Mouse (Mus musculus) lung, embryonic 14.5 days (tissue): Measurements from ENCODE around the gene Dydc1. TPM values are rescaled to one million over a fixed set of nuclear protein-coding genes. Genes with fewer than 3 reads are reported as not detected.

Experiments used
- ATAC-seq: fragments of 200-750 bp; cut with Nextera tagmentation; 2 replicates; pipeline ENCODE4 v1.8.0; 2017; ENCODE audit warnings: mild to moderate bottlenecking, moderate TSS enrichment, moderate library complexity; ENCODE audit not compliant: insufficient read depth
- DNase-seq: peaks from one replicate; pipeline ENCODE4 v3.0.0-alpha.2; 2015
- H3K27ac ChIP-seq: fragments of 300-500 bp; sonication (generic); 2 replicates; pipeline ENCODE4 v1.5.1; 2014; ENCODE audit warnings: low read depth, mild to moderate bottlenecking, moderate library complexity
- H3K27me3 ChIP-seq: fragments of 300-500 bp; sonication (generic); 2 replicates; pipeline ENCODE4 v1.6.1; 2014; ENCODE audit warnings: low read length, control low read depth; ENCODE audit not compliant: insufficient read depth
- H3K36me3 ChIP-seq: fragments of 300-500 bp; sonication (generic); 2 replicates; pipeline ENCODE4 v1.6.1; 2014; ENCODE audit warnings: control low read depth; ENCODE audit not compliant: insufficient read depth
- H3K4me1 ChIP-seq: fragments of 300-500 bp; sonication (generic); 2 replicates; pipeline ENCODE4 v1.6.1; 2014; ENCODE audit warnings: antibody characterized with exemption, control low read depth; ENCODE audit not compliant: insufficient read depth
- H3K4me2 ChIP-seq: fragments of 300-500 bp; sonication (generic); 2 replicates; pipeline ENCODE4 v1.6.1; 2014; ENCODE audit warnings: mild to moderate bottlenecking
- H3K4me3 ChIP-seq: fragments of 300-500 bp; sonication (generic); 2 replicates; pipeline ENCODE4 v1.5.1; 2014; ENCODE audit warnings: low read depth, low read length
- H3K9ac ChIP-seq: fragments of 300-500 bp; sonication (generic); 2 replicates; pipeline ENCODE4 v1.6.1; 2014
- H3K9me3 ChIP-seq: fragments of 300-500 bp; sonication (generic); 2 replicates; pipeline ENCODE4 v1.6.1; 2016; ENCODE audit warnings: low read depth, low read length, control low read depth
- CTCF ChIP-seq: IDR thresholded peaks from 2 replicates; pipeline ENCODE4 v1.5.1; 2016; ENCODE audit warnings: antibody characterized with exemption, low read depth
- WGBS: fragments of 180-500 bp; shearing (Covaris S2); extraction: QIAGEN DNeasy Blood & Tissue Kit; methylation state at CpG from one replicate; pipeline ENCODE4 v1.1.7; 2014; 5-methylcytosine and 5-hydroxymethylcytosine counted together
- polyA plus RNA-seq: library from polyadenylated mRNA; unstranded; fragments of >200 nt; fragmentation: Nextera tagmentation; extraction: Ambion mirVana; gene quantifications from 2 replicates; pipeline ENCODE4 v1.2.1, GENCODE M21; 2014

Gene Dydc1
- polyA plus RNA-seq, 1 experiment from 2014 or later, result not detected

DNA sequence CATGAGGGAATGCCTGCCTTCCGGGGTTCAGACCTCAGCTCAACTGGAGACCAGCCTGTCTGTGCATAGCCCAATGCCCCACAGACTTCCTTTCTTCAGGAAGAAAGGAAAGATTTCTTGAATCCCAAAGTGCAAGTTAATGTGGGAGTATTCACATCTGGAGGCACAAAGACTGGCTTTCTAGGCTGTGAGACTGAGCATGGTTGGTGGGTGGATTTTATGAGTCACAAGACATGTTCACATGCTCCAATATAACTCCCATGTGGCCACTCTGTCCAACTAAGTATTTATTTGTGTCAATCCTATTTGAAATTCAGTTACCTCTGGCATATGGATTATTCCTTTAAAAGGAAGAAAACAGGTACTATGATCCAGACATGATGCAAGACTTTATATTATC, 26.0 kb downstream of the Dydc1 start:
- Histone ChIP-seq H3K9me3 (no peaks in the 10 kb centered on the region), H3K36me3 (no peaks in the 10 kb centered on the region), H3K9ac (no peak overlapping the region), H3K4me2 (no peak overlapping the region), H3K4me1 (no peaks in the 10 kb centered on the region), H3K27ac (no peak overlapping the region), H3K4me3 (no peak overlapping the region), H3K27me3 (no peaks in the 10 kb centered on the region)
- no peak for ATAC-seq
- WGBS, result 78% methylated on average over 1 of the region's 1 CpGs
- no peak for DNase-seq
- TF ChIP-seq CTCF, result no peak

DNA sequence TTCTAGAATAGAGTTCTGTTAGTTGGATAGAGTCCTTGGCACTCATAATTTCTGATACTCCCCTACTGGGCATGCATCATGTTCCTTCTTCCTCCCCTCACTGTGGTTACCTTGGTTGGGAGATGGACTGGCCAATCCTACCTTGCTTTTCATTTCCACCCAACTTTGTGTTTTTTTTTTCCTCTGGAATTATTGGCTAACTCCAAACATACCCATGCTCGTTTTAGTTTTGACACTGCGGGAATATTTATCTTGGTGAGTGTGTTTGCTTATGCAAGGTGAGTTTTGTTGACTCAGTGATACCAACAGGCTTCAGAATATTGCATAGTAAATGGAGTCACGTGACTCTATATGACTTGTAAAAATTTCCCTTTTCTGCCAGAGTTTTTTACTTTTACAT, 28.0 kb downstream of the Dydc1 start:
- Histone ChIP-seq H3K36me3 (no peaks in the 10 kb centered on the region), H3K4me1 (no peaks in the 10 kb centered on the region), H3K27me3 (no peaks in the 10 kb centered on the region), H3K9ac (no peak overlapping the region), H3K27ac (no peak overlapping the region), H3K4me3 (no peak overlapping the region), H3K9me3 (no peaks in the 10 kb centered on the region), H3K4me2 (no peak overlapping the region)
- no peak for ATAC-seq
- 52% methylated on average over 3 of the region's 3 CpGs for WGBS
- no peak for TF ChIP-seq CTCF
- no peak for DNase-seq

DNA sequence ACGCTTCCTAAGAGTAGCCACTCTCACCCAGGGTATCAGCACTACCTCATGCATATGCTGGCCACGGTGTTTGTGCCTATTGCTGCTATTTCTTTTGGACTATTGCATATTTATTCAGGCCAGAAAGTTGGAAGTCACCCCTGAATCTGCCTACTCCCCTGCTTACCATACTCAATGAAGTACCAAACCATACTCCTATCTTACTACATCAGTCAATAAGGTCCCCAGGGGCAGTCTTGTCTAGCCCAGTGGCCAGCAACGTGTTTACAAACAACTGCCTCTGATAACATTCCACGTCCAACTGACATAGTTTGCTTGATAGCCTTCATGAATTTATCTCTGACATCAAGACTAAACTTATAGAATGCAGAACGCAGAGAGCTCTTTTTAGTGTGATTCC, 28.5 kb downstream of the Dydc1 start:
- Histone ChIP-seq H3K36me3 (no peaks in the 10 kb centered on the region), H3K4me1 (no peaks in the 10 kb centered on the region), H3K27me3 (no peaks in the 10 kb centered on the region), H3K4me3 (no peak overlapping the region), H3K9ac (no peak overlapping the region), H3K9me3 (no peaks in the 10 kb centered on the region), H3K27ac (no peak overlapping the region), H3K4me2 (no peak overlapping the region)
- no peak for DNase-seq
- no peak for TF ChIP-seq CTCF
- WGBS, result 73% methylated on average over 5 of the region's 5 CpGs
- no peak for ATAC-seq

DNA sequence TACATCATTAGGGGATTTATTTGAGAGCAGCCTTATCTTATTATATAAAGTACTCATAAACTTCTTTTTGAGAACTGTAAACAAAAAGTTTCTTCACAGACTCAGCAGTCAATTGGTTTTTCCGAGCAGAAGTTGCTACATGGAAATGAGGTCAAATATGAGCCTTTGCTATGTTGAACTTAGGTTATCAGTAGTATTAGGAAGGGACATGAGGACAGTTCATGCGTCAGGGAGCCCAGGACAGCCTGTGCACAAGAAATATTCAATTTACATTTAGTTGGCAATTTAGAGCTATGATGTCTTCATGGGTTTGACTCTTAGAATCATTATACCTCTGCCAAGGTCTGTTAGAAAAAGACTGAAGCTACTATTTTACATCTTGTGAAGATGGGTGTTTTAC, 29.6 kb downstream of the Dydc1 start:
- Histone ChIP-seq H3K36me3 (no peaks in the 10 kb centered on the region), H3K27ac (no peak overlapping the region), H3K4me3 (no peak overlapping the region), H3K27me3 (no peaks in the 10 kb centered on the region), H3K9ac (no peak overlapping the region), H3K4me1 (no peaks in the 10 kb centered on the region), H3K4me2 (no peak overlapping the region), H3K9me3 (no peaks in the 10 kb centered on the region)
- TF ChIP-seq CTCF, result no peak
- WGBS, result 33% methylated on average over 2 of the region's 2 CpGs
- ATAC-seq, result no peak
- DNase-seq, result no peak

DNA sequence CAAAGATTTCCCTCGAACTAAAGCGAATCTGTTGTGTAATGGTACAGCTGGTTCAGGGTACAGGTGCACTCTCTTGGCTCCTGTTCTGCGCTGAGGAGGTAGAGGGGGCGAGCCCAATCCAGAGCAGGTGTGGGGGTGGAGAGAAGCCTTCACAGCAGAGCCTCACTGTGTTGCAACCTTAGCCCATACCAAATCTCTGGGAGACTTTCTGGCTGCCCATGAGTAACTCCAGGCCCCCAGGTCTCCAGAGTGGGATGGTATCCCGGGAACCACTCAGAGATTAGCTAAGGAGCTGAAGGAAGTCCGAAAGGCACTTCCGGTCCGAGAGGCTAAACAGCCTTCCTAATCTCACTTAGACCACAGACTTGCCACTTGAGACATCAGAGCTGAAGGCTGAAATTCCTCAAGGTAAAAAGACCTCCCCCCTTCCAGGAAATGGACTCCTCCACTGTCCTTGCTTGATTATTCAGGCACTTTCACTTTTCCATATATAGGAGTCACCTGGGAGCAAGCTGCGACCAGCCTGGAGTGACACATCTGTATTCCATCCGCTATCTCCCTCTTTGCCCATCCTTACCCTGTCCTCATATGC, 32.2 kb downstream of the Dydc1 start, which contains the start of gene Mat1a:
Mat1a (plus strand) TSS at position 183 of the 592 bp plus-strand sequence.
- DNase-seq, result peak; percentile 52
- Histone ChIP-seq H3K9me3 (no peaks in the 10 kb centered on the region), H3K27ac (peak within 1 kb of the TSS; percentile 46; the same call in 1 of the 2 replicates), H3K4me3 (no peak within 1 kb of the TSS), H3K4me2 (peak within 1 kb of the TSS; percentile 11; the same call in 1 of the 2 replicates), H3K4me1 (no peaks in the 10 kb centered on the region), H3K36me3 (no peaks in the 10 kb centered on the region), H3K27me3 (no peaks in the 10 kb centered on the region), H3K9ac (no peak within 1 kb of the TSS)
- TF ChIP-seq CTCF, result no peak
- 50% methylated on average over 10 of the region's 10 CpGs for WGBS
- peak; percentile 84; the same call in 1 of the 2 replicates for ATAC-seq

DNA sequence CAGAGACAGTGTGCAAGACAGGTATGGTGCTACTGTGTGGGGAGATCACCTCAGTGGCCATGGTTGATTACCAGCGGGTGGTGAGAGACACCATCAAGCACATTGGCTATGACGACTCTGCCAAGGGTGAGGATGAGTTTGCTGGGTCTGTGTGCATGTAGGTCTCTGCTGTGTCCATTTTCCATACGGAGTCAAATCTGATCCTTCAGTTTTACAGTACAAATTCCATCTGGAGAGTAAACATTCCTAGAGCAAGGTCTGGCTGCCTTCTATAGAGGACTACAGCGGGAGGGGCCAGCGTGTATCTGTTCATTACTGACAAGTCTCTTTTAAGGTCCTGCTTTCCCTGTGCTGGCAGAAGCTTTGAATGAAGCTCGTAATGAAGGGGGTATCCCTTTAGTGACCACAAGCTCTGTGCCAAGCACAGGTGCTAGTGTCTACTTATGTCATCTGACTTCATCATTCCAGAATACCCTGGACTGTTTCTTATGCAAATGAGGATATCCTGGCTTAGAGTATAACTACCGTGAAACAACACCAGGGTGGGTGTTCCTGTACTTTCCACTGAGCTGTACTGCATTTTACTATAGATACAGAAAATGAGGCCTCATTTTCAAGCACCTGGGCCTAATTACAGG, 38.4 kb downstream of the Dydc1 start:
- Histone ChIP-seq H3K27me3 (no peaks in the 10 kb centered on the region), H3K4me3 (no peak overlapping the region), H3K9me3 (no peaks in the 10 kb centered on the region), H3K4me1 (no peaks in the 10 kb centered on the region), H3K4me2 (no peak overlapping the region), H3K36me3 (no peaks in the 10 kb centered on the region), H3K27ac (no peak overlapping the region), H3K9ac (no peak overlapping the region)
- 76% methylated on average over 7 of the region's 7 CpGs for WGBS
- TF ChIP-seq CTCF, result no peak
- no peak for ATAC-seq
- DNase-seq, result no peak

DNA sequence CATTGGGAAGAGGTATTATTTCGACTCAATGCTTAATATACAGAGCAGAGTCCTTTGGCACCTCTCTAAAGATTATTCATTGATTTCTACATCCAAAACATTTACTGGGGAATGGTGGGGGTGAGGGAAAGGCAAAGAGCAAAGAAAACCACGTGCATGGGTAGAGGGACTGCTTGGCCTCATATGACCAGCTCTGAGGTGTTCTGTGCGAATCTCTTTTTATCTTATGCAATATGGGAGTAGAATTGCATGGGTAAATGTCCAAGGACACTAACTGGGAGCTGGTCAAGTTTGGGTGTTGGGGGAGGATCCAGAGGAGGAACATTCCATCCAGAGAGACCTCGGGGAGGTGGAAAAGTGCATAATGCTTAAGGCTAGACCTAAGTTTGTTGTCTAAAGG, 40.2 kb downstream of the Dydc1 start:
- no peaks in the 10 kb centered on the region for H3K27me3 ChIP-seq
- no peaks in the 10 kb centered on the region for H3K9me3 ChIP-seq
- H3K4me2 ChIP-seq, result no peak overlapping the region
- no peak for DNase-seq
- no peak overlapping the region for H3K9ac ChIP-seq
- H3K27ac ChIP-seq, result no peak overlapping the region
- ATAC-seq, result no peak
- no peaks in the 10 kb centered on the region for H3K36me3 ChIP-seq
- TF ChIP-seq CTCF, result no peak
- 73% methylated on average over 4 of the region's 4 CpGs for WGBS
- H3K4me3 ChIP-seq, result no peak overlapping the region
- no peaks in the 10 kb centered on the region for H3K4me1 ChIP-seq
